8 mouse cellular contexts compared by ENCODE assay signal in the genomic region with DNA sequence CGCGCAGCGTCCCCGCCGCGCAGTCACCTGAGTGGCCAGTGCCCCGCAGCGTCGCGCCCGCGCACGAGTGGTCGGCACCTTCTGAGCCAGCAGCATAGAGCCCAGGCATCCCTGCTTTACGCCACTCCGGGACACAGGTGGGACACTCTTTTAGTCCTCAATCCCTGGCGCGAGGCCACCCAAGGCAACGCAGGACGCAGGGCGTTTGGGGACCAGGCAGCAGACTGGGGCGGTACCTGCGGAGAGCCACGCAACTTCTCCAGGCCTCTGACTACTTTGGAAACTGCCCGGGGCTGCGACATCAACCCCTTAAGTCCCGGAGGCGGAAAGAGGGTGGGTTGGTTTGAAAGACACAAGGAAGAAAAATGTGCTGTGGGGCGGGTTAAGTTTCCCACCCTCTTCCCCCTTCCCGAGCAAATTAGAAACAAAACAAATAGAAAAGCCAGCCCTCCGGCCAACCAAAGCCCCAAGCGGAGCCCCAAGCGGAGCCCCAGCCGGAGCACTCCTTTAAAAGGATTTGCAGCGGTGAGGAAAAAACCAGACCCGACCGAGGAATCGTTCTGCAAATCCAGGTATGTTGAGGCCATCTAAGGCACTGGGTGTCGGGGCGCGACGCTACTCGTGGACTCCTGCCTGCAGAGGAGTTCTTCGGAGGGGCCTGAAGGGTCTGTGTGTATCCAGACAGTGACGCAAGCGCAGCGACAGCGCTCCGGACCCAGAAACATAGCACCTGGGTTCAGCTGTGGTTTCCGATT. TPM values are rescaled to one million over a fixed set of nuclear protein-coding genes. Genes with fewer than 3 reads are reported as not detected.
A peak's percentile ranks its signal among the peaks of the same experiment; 100 is the strongest.
DNase-seq lines count a peak whose midpoint lies in the region; ATAC-seq and TF ChIP-seq lines count a peak whose summit lies in the region.

A gene (plus strand): TSS at position 38 of the 755 bp plus-strand sequence.

- H3K4me2 ChIP-seq in heart, embryonic 15.5 days: peak within 1 kb of the TSS; percentile 81
- peak within 1 kb of the TSS; percentile 88 for H3K4me2 ChIP-seq in kidney, postnatal 0 days (ENCODE audit: low read length)

- H3K27ac ChIP-seq in heart, embryonic 15.5 days: no peak within 1 kb of the TSS
- H3K27ac ChIP-seq in kidney, postnatal 0 days: no peak within 1 kb of the TSS
- H3K27ac ChIP-seq in midbrain, embryonic 10.5 days (replicated peaks): no peak within 1 kb of the TSS
- no peak within 1 kb of the TSS for H3K27ac ChIP-seq in thymus, adult 2 months (ENCODE audit: control insufficient read depth, insufficient read depth, low read length)

- peaks cover 24% of the 10 kb centered on the region for H3K27me3 ChIP-seq in megakaryocyte, embryonic 14.5 days (replicated peaks)
- peaks cover 15% of the 10 kb centered on the region for H3K27me3 ChIP-seq in heart, embryonic 15.5 days
- 0 out of 2 replicates have a peak, but pooled peaks cover 4% of the 10 kb centered on the region for H3K27me3 ChIP-seq in kidney, postnatal 0 days (ENCODE audit: insufficient read depth, low read length)
- peaks cover 41% of the 10 kb centered on the region for H3K27me3 ChIP-seq in midbrain, embryonic 10.5 days (ENCODE audit: low read depth, poor library complexity, severe bottlenecking)
- no peaks in the 10 kb centered on the region; the same call in 1 of the 2 replicates for H3K27me3 ChIP-seq in thymus, adult 2 months (ENCODE audit: control insufficient read depth, insufficient read depth, low read length)

- TF ChIP-seq CTCF in kidney, postnatal 0 days (IDR thresholded peaks at IDR 0.05; ENCODE audit: low read depth): no peak
- no peak for TF ChIP-seq CTCF in thymus, adult 2 months (IDR thresholded peaks at IDR 0.05; ENCODE audit: borderline replicate concordance, control insufficient read depth, extremely low read depth, insufficient read depth, low read length, poor library complexity)

- no peak for ATAC-seq in megakaryocyte, adult 5-6 weeks (ENCODE audit: poor library complexity, severe bottlenecking)
- no peak for ATAC-seq in heart, embryonic 15.5 days (replicated peaks; ENCODE audit: insufficient number of reproducible peaks, insufficient read depth, low FRiP score, low read depth)
- no peak for ATAC-seq in kidney, postnatal 0 days (replicated peaks; ENCODE audit: low FRiP score, low read depth)

- TF ChIP-seq POLR2A in thymus, adult 2 months (IDR thresholded peaks at IDR 0.05; ENCODE audit: control insufficient read depth, extremely low read depth, insufficient read depth, low read length, poor library complexity): no peak

- peak; percentile 62 for DNase-seq in embryo, embryonic 11 days
- DNase-seq in kidney, postnatal 0 days (ENCODE audit: low spot score): peak; percentile 35
- DNase-seq in midbrain, embryonic 10.5 days (ENCODE audit: low spot score): peak; percentile 45
- DNase-seq in thymus, postnatal 0 days (ENCODE audit: low spot score): no peak
- no peak for DNase-seq in thymus, adult 2 months

- H3K36me3 ChIP-seq in megakaryocyte, embryonic 14.5 days (replicated peaks; ENCODE audit: low read length): no peaks in the 10 kb centered on the region
- no peaks in the 10 kb centered on the region for H3K36me3 ChIP-seq in heart, embryonic 15.5 days
- H3K36me3 ChIP-seq in kidney, postnatal 0 days (ENCODE audit: insufficient read depth, low read length): no peaks in the 10 kb centered on the region
- no peaks in the 10 kb centered on the region for H3K36me3 ChIP-seq in midbrain, embryonic 10.5 days
- H3K36me3 ChIP-seq in thymus, adult 2 months (ENCODE audit: control insufficient read depth, insufficient read depth, low read length): no peaks in the 10 kb centered on the region

- peak within 1 kb of the TSS; percentile 59 for H3K4me3 ChIP-seq in megakaryocyte, embryonic 14.5 days (replicated peaks)
- peak within 1 kb of the TSS; percentile 52 for H3K4me3 ChIP-seq in heart, embryonic 15.5 days
- H3K4me3 ChIP-seq in kidney, postnatal 0 days (replicated peaks; ENCODE audit: low read depth, low read length): peak within 1 kb of the TSS; percentile 53
- peak within 1 kb of the TSS; percentile 64 for H3K4me3 ChIP-seq in midbrain, embryonic 10.5 days
- H3K4me3 ChIP-seq in thymus, adult 2 months (ENCODE audit: control insufficient read depth, insufficient read depth, low read length): no peak within 1 kb of the TSS

- H3K9me3 ChIP-seq in megakaryocyte, embryonic 14.5 days: peaks cover 6% of the 10 kb centered on the region; the same call in 1 of the 2 replicates
- no peaks in the 10 kb centered on the region for H3K9me3 ChIP-seq in heart, embryonic 15.5 days (replicated peaks)
- H3K9me3 ChIP-seq in kidney, postnatal 0 days (replicated peaks; ENCODE audit: low read length): no peaks in the 10 kb centered on the region
- H3K9me3 ChIP-seq in midbrain, embryonic 10.5 days (replicated peaks): no peaks in the 10 kb centered on the region

- peaks cover 3% of the 10 kb centered on the region for H3K4me1 ChIP-seq in megakaryocyte, embryonic 14.5 days
- peaks cover 7% of the 10 kb centered on the region; the same call in 1 of the 2 replicates for H3K4me1 ChIP-seq in heart, embryonic 15.5 days (replicated peaks)
- peaks cover 9% of the 10 kb centered on the region; the same call in 1 of the 2 replicates for H3K4me1 ChIP-seq in kidney, postnatal 0 days (replicated peaks; ENCODE audit: insufficient read depth, low read length)
- peaks cover 13% of the 10 kb centered on the region for H3K4me1 ChIP-seq in midbrain, embryonic 10.5 days
- H3K4me1 ChIP-seq in thymus, adult 2 months (replicated peaks; ENCODE audit: control insufficient read depth, insufficient read depth, low read length): no peaks in the 10 kb centered on the region

- peak within 1 kb of the TSS; percentile 35 for H3K9ac ChIP-seq in heart, embryonic 15.5 days
- peak within 1 kb of the TSS; percentile 50; the same call in 1 of the 2 replicates for H3K9ac ChIP-seq in kidney, postnatal 0 days (ENCODE audit: low read depth, low read length)

- 1% methylated on average over 50 of the region's 50 CpGs for WGBS in heart, embryonic 15.5 days
- under 1% methylated on average over 50 of the region's 50 CpGs for WGBS in kidney, postnatal 0 days
- under 1% methylated on average over 50 of the region's 50 CpGs for WGBS in midbrain, embryonic 10.5 days
- WGBS in thymus, adult 2 months: 7% methylated on average over 50 of the region's 50 CpGs

RNA-seq across cellular contexts. Expression of the gene that starts here (rescaled TPM):
- polyA plus RNA-seq in megakaryocyte, embryonic 14.5 days (2012; ENCODE audit: insufficient read depth, low replicate concordance): 0.66 TPM in 1 of 2 replicates, not detected in the other
- 0.69 and 5.3 TPM in 2 replicates for total RNA-seq in megakaryocyte, adult 5-6 weeks (2015)
- total RNA-seq in megakaryocyte, adult 5-6 weeks (2017): 0.62 and 1.7 TPM in 2 replicates
- 1.6 TPM in 2 replicates for polyA plus RNA-seq in heart, embryonic 15.5 days (2015; fragmentation: Nextera tagmentation; extraction: Ambion mirVana)
- 7.2 and 7.6 TPM in 2 replicates for polyA plus RNA-seq in kidney, postnatal 0 days (2015; fragmentation: Nextera tagmentation; extraction: Ambion mirVana)
- 1.8 and 2.0 TPM in 2 replicates for polyA plus RNA-seq in midbrain, embryonic 10.5 days (2016; fragmentation: Nextera tagmentation; extraction: Ambion mirVana)
- polyA plus RNA-seq in thymus, postnatal 0 days (2015; fragmentation: Nextera tagmentation; extraction: Ambion mirVana): 0.42 and 0.95 TPM in 2 replicates
- polyA plus RNA-seq in thymus, adult 2 months (2012; rRNA removed): 0.24 and 3.6 TPM in 2 replicates

Comparison
In these comparisons a context has a peak if more than half of its experiments do, and no peak if none do; other contexts are left out.
1. DNase-seq: peak in embryo, embryonic 11 days (single experiment), kidney, postnatal 0 days (single experiment) and midbrain, embryonic 10.5 days (single experiment); none in thymus, postnatal 0 days (single experiment) and thymus, adult 2 months (single experiment).